Mouse (Mus musculus): ENCODE measurements at regions not wholly inside any gene's neighbourhood (a gene's known extent, or its start where the extent isn't known, plus 50 kb on each side); places are given as distances from the start of the nearest gene placed in this dataset.

DNA sequence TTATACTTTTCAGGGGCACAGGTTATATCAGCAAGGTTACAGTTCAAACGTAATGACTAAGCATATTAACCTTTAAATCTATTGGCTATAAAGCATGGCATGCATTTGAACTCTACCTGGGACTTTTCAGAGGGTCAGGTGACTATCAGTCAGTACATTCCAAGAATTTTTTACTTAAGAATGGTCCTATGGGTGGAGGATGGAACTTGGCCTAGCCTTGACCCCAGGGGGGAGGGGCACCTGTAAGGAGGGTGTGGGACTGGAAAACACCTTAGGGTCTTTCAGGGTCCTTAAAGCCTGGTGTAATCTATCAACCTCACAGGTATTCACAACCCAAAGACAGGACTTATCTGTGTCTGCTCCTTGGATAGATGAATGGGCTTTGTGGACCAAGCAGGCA lies 66.4 kb upstream of the Hs6st1 start:
- TF ChIP-seq CTCF (IDR thresholded peaks at IDR 0.05; ENCODE audit: control insufficient read depth, insufficient read depth, insufficient read length) (no peak), CEBPB (IDR thresholded peaks at IDR 0.05; ENCODE audit: low read depth) (no peak), MYOG (IDR thresholded peaks at IDR 0.05; ENCODE audit: control insufficient read depth, extremely low read depth, insufficient read length) (no peak), MAX (IDR thresholded peaks at IDR 0.05) (no peak), USF1 (IDR thresholded peaks at IDR 0.05; ENCODE audit: low read depth) (no peak), MYOD1 (IDR thresholded peaks at IDR 0.05; ENCODE audit: control insufficient read depth, insufficient read length, low read depth) (no peak), FOSL1 (IDR thresholded peaks at IDR 0.05; ENCODE audit: insufficient read depth, low read length, poor library complexity, severe bottlenecking) (no peak)

Data from C2C12 (cell line).